Mouse (Mus musculus) MEL (cell line): ENCODE data around the gene Ubac2. TPM values are rescaled to one million over a fixed set of nuclear protein-coding genes. Genes with fewer than 3 reads are reported as not detected.

Experiments
- DNase-seq: peaks from one replicate; pipeline ENCODE4 v3.0.0; 2011; ENCODE audit warnings: low read depth, low spot score
- H3K27ac ChIP-seq: 2 replicates; pipeline ENCODE4 v1.5.1; 2012; ENCODE audit warnings: low read depth, mild to moderate bottlenecking, control low read depth, low read length, moderate library complexity; ENCODE audit not compliant: control insufficient read depth
- H3K27me3 ChIP-seq, 2 experiments: fragments of 150-350 bp in 1 of 2; sonication (generic) in 1 of 2; 2 replicates each; pipeline ENCODE4 v1.6.1; 2012; ENCODE audit warnings: low read length in 2 of 2, mild to moderate bottlenecking in 2 of 2, improper control_type of control experiment in 1 of 2, moderate library complexity in 1 of 2; ENCODE audit not compliant: insufficient read depth in 2 of 2, control insufficient read depth in 1 of 2
- H3K36me3 ChIP-seq, 2 experiments: 2 replicates each; pipeline ENCODE4 v1.6.1; 2012 to 2014; ENCODE audit warnings: low read length in 2 of 2, improper control_type of control experiment in 1 of 2, inconsistent platforms in 1 of 2, mild to moderate bottlenecking in 1 of 2; ENCODE audit not compliant: insufficient read depth in 2 of 2, control insufficient read depth in 1 of 2
- H3K4me1 ChIP-seq, 2 experiments: fragments of 150-350 bp in 1 of 2; sonication (generic) in 1 of 2; 2 replicates each; pipeline ENCODE4 v1.6.1; 2012; ENCODE audit warnings: low read length in 2 of 2, improper control_type of control experiment in 1 of 2, mild to moderate bottlenecking in 1 of 2; ENCODE audit not compliant: insufficient read depth in 2 of 2, control insufficient read depth in 1 of 2
- H3K4me3 ChIP-seq, 2 experiments: fragments of 150-350 bp in 1 of 2; sonication (generic) in 1 of 2; 2 replicates each; pipeline ENCODE4 v1.5.1; 2012; ENCODE audit warnings: low read depth in 2 of 2, low read length in 2 of 2, mild to moderate bottlenecking in 2 of 2, moderate library complexity in 2 of 2, control low read depth in 1 of 2, improper control_type of control experiment in 1 of 2; ENCODE audit not compliant: control insufficient read depth in 1 of 2, insufficient read depth in 1 of 2
- H3K79me2 ChIP-seq: 2 replicates; pipeline ENCODE4 v1.6.1; 2012; ENCODE audit warnings: mild to moderate bottlenecking, low read length, moderate library complexity; ENCODE audit not compliant: control insufficient read depth, poor library complexity, insufficient read depth
- H3K9ac ChIP-seq: 2 replicates; pipeline ENCODE4 v1.6.1; 2012; ENCODE audit warnings: low read depth, mild to moderate bottlenecking, control low read depth, low read length, moderate library complexity; ENCODE audit not compliant: control insufficient read depth, poor library complexity, severe bottlenecking
- H3K9me3 ChIP-seq: fragments of 150-350 bp; sonication (generic); replicated peaks from 2 replicates; pipeline ENCODE4 v1.6.1; 2012; ENCODE audit warnings: mild to moderate bottlenecking, low read length, improper control_type of control experiment, moderate library complexity; ENCODE audit not compliant: insufficient read depth
- BHLHE40 ChIP-seq: IDR thresholded peaks from 2 replicates; pipeline ENCODE4 v1.6.1; 2012; ENCODE audit warnings: low read depth, mild to moderate bottlenecking, inconsistent platforms, low read length, improper control_type of control experiment, borderline replicate concordance
- CHD1 ChIP-seq: IDR thresholded peaks from 2 replicates; pipeline ENCODE4 v1.6.1; 2012; ENCODE audit warnings: low read depth, mild to moderate bottlenecking, inconsistent platforms, low read length, improper control_type of control experiment
- CTCF ChIP-seq, 3 experiments: IDR thresholded peaks in 2 of 3; conservative IDR thresholded peaks in 1 of 3; 2 replicates each; pipeline ENCODE4 v1.5.1; 2011 to 2012; ENCODE audit warnings: low read length in 3 of 3, low read depth in 2 of 3, mild to moderate bottlenecking in 2 of 3, improper control_type of control experiment in 1 of 3, inconsistent platforms in 1 of 3, mixed read lengths in 1 of 3, moderate library complexity in 1 of 3; ENCODE audit not compliant: control insufficient read depth in 1 of 3, insufficient read depth in 1 of 3, poor library complexity in 1 of 3, severe bottlenecking in 1 of 3
- E2F4 ChIP-seq: IDR thresholded peaks from 2 replicates; pipeline ENCODE4 v1.6.1; 2011; ENCODE audit warnings: low read depth, low read length, improper control_type of control experiment, borderline replicate concordance
- ELF1 ChIP-seq: IDR thresholded peaks from 2 replicates; pipeline ENCODE4 v1.6.1; 2014; ENCODE audit warnings: low read depth, mild to moderate bottlenecking, inconsistent platforms, low read length, improper control_type of control experiment, moderate library complexity
- EP300 ChIP-seq, 2 experiments: IDR thresholded peaks; 2 replicates each; pipeline ENCODE4 v1.6.1; 2011; ENCODE audit warnings: improper control_type of control experiment in 2 of 2, low read length in 2 of 2, low read depth in 1 of 2, mild to moderate bottlenecking in 1 of 2
- GABPA ChIP-seq: IDR thresholded peaks from 2 replicates; pipeline ENCODE4 v1.6.1; 2012; ENCODE audit warnings: low read depth, mild to moderate bottlenecking, inconsistent platforms, low read length, improper control_type of control experiment, moderate library complexity
- GATA1 ChIP-seq: IDR thresholded peaks from 2 replicates; pipeline ENCODE4 v1.6.1; 2011; ENCODE audit warnings: low read depth, low read length, improper control_type of control experiment
- HCFC1 ChIP-seq: IDR thresholded peaks from 2 replicates; pipeline ENCODE4 v1.6.1; 2012; ENCODE audit warnings: low read depth, mild to moderate bottlenecking, inconsistent platforms, low read length, improper control_type of control experiment, moderate library complexity
- MYB ChIP-seq: IDR thresholded peaks from 2 replicates; pipeline ENCODE4 v1.6.1; 2011; ENCODE audit warnings: mild to moderate bottlenecking, low read depth, low read length, improper control_type of control experiment
- MYC ChIP-seq: IDR thresholded peaks from 2 replicates; pipeline ENCODE4 v1.6.1; 2011; ENCODE audit warnings: low read depth, mild to moderate bottlenecking, low read length, improper control_type of control experiment, moderate library complexity
- NRF1 ChIP-seq: IDR thresholded peaks from 2 replicates; pipeline ENCODE4 v1.6.1; 2014; ENCODE audit warnings: low read depth, mild to moderate bottlenecking, inconsistent platforms, low read length, improper control_type of control experiment, moderate library complexity; ENCODE audit not compliant: poor library complexity, insufficient read depth, severe bottlenecking
- POLR2A ChIP-seq, 2 experiments: IDR thresholded peaks; 2 replicates each; pipeline ENCODE4 v1.6.1; 2011 to 2012; ENCODE audit warnings: low read length in 2 of 2, mild to moderate bottlenecking in 2 of 2, control low read depth in 1 of 2, improper control_type of control experiment in 1 of 2, low read depth in 1 of 2, moderate library complexity in 1 of 2; ENCODE audit not compliant: control insufficient read depth in 1 of 2, insufficient read depth in 1 of 2, poor library complexity in 1 of 2
- POLR2AphosphoS2 ChIP-seq: IDR thresholded peaks from 2 replicates; pipeline ENCODE4 v1.6.1; 2011; ENCODE audit warnings: low read length, improper control_type of control experiment
- RAD21 ChIP-seq: IDR thresholded peaks from 2 replicates; pipeline ENCODE4 v1.6.1; 2011; ENCODE audit warnings: mild to moderate bottlenecking, low read depth, low read length, improper control_type of control experiment
- RCOR1 ChIP-seq: IDR thresholded peaks from 2 replicates; pipeline ENCODE4 v1.6.1; 2012; ENCODE audit warnings: low read depth, mild to moderate bottlenecking, inconsistent platforms, low read length, improper control_type of control experiment
- SMC3 ChIP-seq: IDR thresholded peaks from 2 replicates; pipeline ENCODE4 v1.6.1; 2011; ENCODE audit warnings: low read depth, low read length, improper control_type of control experiment
- TAL1 ChIP-seq: IDR thresholded peaks from 2 replicates; pipeline ENCODE4 v1.6.1; 2012; ENCODE audit warnings: mild to moderate bottlenecking, inconsistent platforms, low read length, moderate library complexity, mixed read lengths
- ZC3H11A ChIP-seq: IDR thresholded peaks from 2 replicates; pipeline ENCODE4 v1.6.1; 2012; ENCODE audit warnings: low read depth, mild to moderate bottlenecking, inconsistent platforms, low read length, improper control_type of control experiment
- ZMIZ1 ChIP-seq: IDR thresholded peaks from 2 replicates; pipeline ENCODE4 v1.6.1; 2012; ENCODE audit warnings: low read depth, mild to moderate bottlenecking, inconsistent platforms, low read length, improper control_type of control experiment, moderate library complexity
- ZNF384 ChIP-seq: IDR thresholded peaks from 2 replicates; pipeline ENCODE4 v1.6.1; 2012; ENCODE audit warnings: low read depth, mild to moderate bottlenecking, inconsistent platforms, low read length, improper control_type of control experiment
- polyA plus RNA-seq, 2 experiments: library from polyadenylated mRNA; stranded (reverse) in 1 of 2; unstranded in 1 of 2; fragments of >175 nt in 1 of 2; fragments of >200 nt in 1 of 2; gene quantifications; 2 replicates each; pipeline versions ENCODE4 v1.2.1 to v1.2.4; 2012; ENCODE audit warnings: low replicate concordance in 2 of 2, low read depth in 1 of 2; ENCODE audit not compliant: insufficient read length in 2 of 2, insufficient read depth in 1 of 2, missing spikeins in 1 of 2
- total RNA-seq: library from RNA; depleted of rRNA; stranded (reverse); fragments of 300-350 nt; gene quantifications from 2 replicates; pipeline ENCODE4 v1.2.3, GENCODE M21; 2012

Gene Ubac2
- total and polyA plus RNA-seq, 3 experiments, result 32.9 to 44.8 TPM; not detected in 1

DNA sequence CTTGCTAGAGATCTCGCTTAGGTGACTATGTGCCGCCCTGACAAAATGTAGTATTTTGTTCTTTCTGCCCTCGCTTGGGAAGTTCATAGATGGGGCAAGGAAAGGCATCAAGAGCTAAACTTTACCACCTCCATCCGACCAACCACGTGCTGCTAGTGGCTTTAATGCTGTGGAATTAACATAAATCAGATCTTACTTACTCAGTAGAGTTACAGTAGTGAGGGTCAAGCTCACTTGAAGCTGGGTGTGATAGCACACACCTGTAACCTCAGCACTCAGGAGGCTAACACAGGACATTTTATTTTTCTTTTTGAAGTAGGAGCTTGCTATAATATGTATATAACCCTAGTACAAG lies 73.6 kb downstream of the Ubac2 start:
- no peak overlapping the region for H3K4me3 ChIP-seq
- H3K36me3 ChIP-seq, result no peaks in the 10 kb centered on the region; a peak in 1 of 4 replicates
- peaks cover 3 to 6% of the 10 kb centered on the region in 2 experiments; a peak in 2 of 4 replicates for H3K4me1 ChIP-seq
- H3K9me3 ChIP-seq, result no peaks in the 10 kb centered on the region
- no peak for DNase-seq
- TF ChIP-seq EP300 (IDR thresholded peaks at IDR 0.05; ENCODE audit: low read depth in 1 of 2, low read length in 2 of 2), result no peak
- no peak for TF ChIP-seq ZC3H11A
- TF ChIP-seq GATA1, result no peak
- no peak for TF ChIP-seq POLR2A (IDR thresholded peaks at IDR 0.05; ENCODE audit: control insufficient read depth in 1 of 2, insufficient read depth in 1 of 2, low read depth in 1 of 2, low read length in 2 of 2, poor library complexity in 1 of 2)
- no peak for TF ChIP-seq HCFC1
- TF ChIP-seq MYB, result no peak
- no peak for TF ChIP-seq RAD21
- no peak for TF ChIP-seq BHLHE40
- no peak for TF ChIP-seq E2F4
- TF ChIP-seq NRF1, result no peak
- TF ChIP-seq ZMIZ1, result no peak
- no peak for TF ChIP-seq TAL1
- TF ChIP-seq POLR2AphosphoS2, result no peak
- H3K27ac ChIP-seq, result no peak overlapping the region
- H3K27me3 ChIP-seq, result no peaks in the 10 kb centered on the region
- no peak overlapping the region for H3K9ac ChIP-seq
- no peaks in the 10 kb centered on the region for H3K79me2 ChIP-seq

DNA sequence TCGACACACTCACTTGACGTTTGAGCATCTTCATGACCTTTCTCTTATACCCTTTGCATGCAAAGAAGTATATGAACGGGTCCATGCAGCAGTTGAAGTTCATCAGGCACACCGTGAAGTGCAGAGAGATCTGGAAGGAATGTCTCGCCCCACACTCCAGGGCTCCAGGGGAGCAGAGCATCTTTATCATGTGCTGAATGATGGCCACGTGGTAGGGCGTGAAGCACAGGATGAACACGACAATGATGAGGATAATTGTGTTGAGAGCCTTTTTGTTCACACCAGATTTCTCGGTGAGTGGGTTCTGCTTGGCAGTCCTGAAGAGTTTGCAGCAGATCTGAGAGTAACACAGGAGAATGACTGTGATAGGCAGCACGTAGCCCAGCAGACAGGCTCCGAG lies 75.7 kb downstream of the Ubac2 start:
- no peaks in the 10 kb centered on the region; a peak in 1 of 4 replicates for H3K36me3 ChIP-seq
- TF ChIP-seq ZMIZ1 (no peak), ZNF384 (no peak), GABPA (no peak), CTCF (IDR thresholded peaks at IDR 0.05 in 2 of 3, conservative IDR thresholded peaks at IDR 0.05 in 1 of 3; ENCODE audit: control insufficient read depth in 1 of 3, insufficient read depth in 1 of 3, low read depth in 2 of 3, low read length in 3 of 3, poor library complexity in 1 of 3, severe bottlenecking in 1 of 3) (no peak), MYC (no peak), RCOR1 (no peak), SMC3 (no peak), CHD1 (no peak), ELF1 (no peak)
- no peak overlapping the region for H3K27ac ChIP-seq
- H3K4me1 ChIP-seq, result peaks cover 3 to 6% of the 10 kb centered on the region in 2 experiments; a peak in 2 of 4 replicates
- H3K27me3 ChIP-seq, result no peaks in the 10 kb centered on the region
- no peak for DNase-seq
- H3K79me2 ChIP-seq, result no peaks in the 10 kb centered on the region
- H3K9me3 ChIP-seq, result no peaks in the 10 kb centered on the region
- no peak overlapping the region for H3K4me3 ChIP-seq
- no peak overlapping the region for H3K9ac ChIP-seq
